Mouse (Mus musculus) CH12.LX (cell line): ENCODE measurements around the gene Islr. TPM values are rescaled to one million over a fixed set of nuclear protein-coding genes. Genes with fewer than 3 reads are reported as not detected.

Experiments used
- DNase-seq: peaks from one replicate; pipeline ENCODE4 v3.0.0-alpha.2; 2013; ENCODE audit errors: extremely low read depth
- H3K27ac ChIP-seq: 2 replicates; pipeline ENCODE4 v1.5.1; 2012; ENCODE audit warnings: low read depth, mild to moderate bottlenecking, control low read depth, moderate library complexity; ENCODE audit not compliant: insufficient read depth
- H3K27me3 ChIP-seq: replicated peaks from 2 replicates; pipeline ENCODE3; 2012; ENCODE audit warnings: inconsistent platforms
- H3K36me3 ChIP-seq, 2 experiments: replicated peaks in 1 of 2; 2 replicates each; pipeline versions ENCODE3 to v1.6.1; 2012; ENCODE audit warnings: inconsistent platforms in 1 of 2, low read length in 1 of 2, mild to moderate bottlenecking in 1 of 2, mixed read lengths in 1 of 2, moderate library complexity in 1 of 2; ENCODE audit not compliant: control insufficient read depth in 1 of 2, insufficient read depth in 1 of 2
- H3K4me1 ChIP-seq, 2 experiments: 2 replicates each; pipeline ENCODE4 v1.6.1; 2012; ENCODE audit warnings: inconsistent platforms in 1 of 2, moderate library complexity in 1 of 2; ENCODE audit not compliant: insufficient read depth in 2 of 2, control insufficient read depth in 1 of 2
- H3K4me2 ChIP-seq: 2 replicates; pipeline ENCODE4 v1.6.1; 2012; ENCODE audit warnings: low read depth, mild to moderate bottlenecking, control low read depth; ENCODE audit not compliant: poor library complexity, insufficient read depth, severe bottlenecking
- H3K4me3 ChIP-seq, 3 experiments: fragments of 150-350 bp in 1 of 3; sonication (generic) in 1 of 3; replicated peaks in 1 of 3; 2 replicates each; pipeline versions ENCODE3 to v1.5.1; 2011 to 2012; ENCODE audit warnings: low read depth in 2 of 3, low read length in 2 of 3, mild to moderate bottlenecking in 2 of 3, moderate library complexity in 2 of 3, control low read depth in 1 of 3, improper control_type of control experiment in 1 of 3, inconsistent platforms in 1 of 3, mixed read lengths in 1 of 3; ENCODE audit not compliant: poor library complexity in 1 of 3
- H3K79me2 ChIP-seq: replicated peaks from 2 replicates; pipeline ENCODE4 v1.6.1; 2012; ENCODE audit warnings: mild to moderate bottlenecking, moderate library complexity; ENCODE audit not compliant: control insufficient read depth, poor library complexity, insufficient read depth, severe bottlenecking; ENCODE audit errors: extremely low read depth
- H3K9ac ChIP-seq: 2 replicates; pipeline ENCODE4 v1.6.1; 2012; ENCODE audit warnings: low read depth, mild to moderate bottlenecking, control low read depth, moderate library complexity; ENCODE audit not compliant: insufficient read depth
- H3K9me3 ChIP-seq: replicated peaks from 2 replicates; pipeline ENCODE3; 2012; ENCODE audit warnings: low read length, inconsistent platforms, mixed read lengths
- CTCF ChIP-seq, 2 experiments: IDR thresholded peaks in 1 of 2; conservative IDR thresholded peaks in 1 of 2; 2 replicates each; pipeline ENCODE4 v1.5.1; 2011 to 2012; ENCODE audit warnings: low read depth in 2 of 2, low read length in 2 of 2, improper control_type of control experiment in 1 of 2, inconsistent platforms in 1 of 2, mild to moderate bottlenecking in 1 of 2, moderate library complexity in 1 of 2
- E2F4 ChIP-seq: IDR thresholded peaks from 2 replicates; pipeline ENCODE4 v1.6.1; 2011; ENCODE audit warnings: low read depth, low read length, improper control_type of control experiment; ENCODE audit not compliant: insufficient replicate concordance
- EP300 ChIP-seq: IDR thresholded peaks from 2 replicates; pipeline ENCODE4 v1.6.1; 2011; ENCODE audit warnings: low read length, improper control_type of control experiment
- GABPA ChIP-seq: IDR thresholded peaks from 2 replicates; pipeline ENCODE4 v1.6.1; 2012; ENCODE audit warnings: low read depth, low read length, improper control_type of control experiment, inconsistent platforms; ENCODE audit not compliant: insufficient replicate concordance
- IRF4 ChIP-seq: IDR thresholded peaks from 2 replicates; pipeline ENCODE4 v1.6.1; 2014; ENCODE audit warnings: low read depth, mild to moderate bottlenecking, inconsistent platforms, low read length, improper control_type of control experiment
- JUN ChIP-seq: IDR thresholded peaks from 2 replicates; pipeline ENCODE4 v1.6.1; 2011; ENCODE audit warnings: low read depth, mild to moderate bottlenecking, low read length, improper control_type of control experiment, moderate library complexity; ENCODE audit not compliant: insufficient read depth
- MEF2A ChIP-seq: IDR thresholded peaks from 2 replicates; pipeline ENCODE4 v1.6.1; 2014; ENCODE audit warnings: low read depth, mild to moderate bottlenecking, inconsistent platforms, low read length, improper control_type of control experiment, borderline replicate concordance
- MYC ChIP-seq: IDR thresholded peaks from 2 replicates; pipeline ENCODE4 v1.6.1; 2011; ENCODE audit warnings: low read depth, mild to moderate bottlenecking, improper control_type of control experiment, low read length
- NELFE ChIP-seq: IDR thresholded peaks from 2 replicates; pipeline ENCODE4 v1.6.1; 2011; ENCODE audit warnings: low read depth, low read length, improper control_type of control experiment
- POLR2A ChIP-seq: IDR thresholded peaks from 2 replicates; pipeline ENCODE4 v1.6.1; 2011; ENCODE audit warnings: low read depth, mild to moderate bottlenecking, improper control_type of control experiment, low read length
- POLR2AphosphoS2 ChIP-seq: IDR thresholded peaks from 2 replicates; pipeline ENCODE4 v1.6.1; 2011; ENCODE audit warnings: low read depth, low read length, improper control_type of control experiment
- SMC3 ChIP-seq: IDR thresholded peaks from 2 replicates; pipeline ENCODE4 v1.6.1; 2011; ENCODE audit warnings: low read depth, low read length, improper control_type of control experiment
- UBTF ChIP-seq: IDR thresholded peaks from 2 replicates; pipeline ENCODE4 v1.6.1; 2012; ENCODE audit warnings: low read depth, mild to moderate bottlenecking, inconsistent platforms, low read length, improper control_type of control experiment, moderate library complexity
- USF1 ChIP-seq: IDR thresholded peaks from 2 replicates; pipeline ENCODE4 v1.6.1; 2014; ENCODE audit warnings: low read depth, mild to moderate bottlenecking, inconsistent platforms, low read length, improper control_type of control experiment
- ZC3H11A ChIP-seq: IDR thresholded peaks from 2 replicates; pipeline ENCODE4 v1.6.1; 2012; ENCODE audit warnings: low read depth, mild to moderate bottlenecking, inconsistent platforms, low read length, improper control_type of control experiment
- ZKSCAN1 ChIP-seq: IDR thresholded peaks from 2 replicates; pipeline ENCODE4 v1.6.1; 2012; ENCODE audit warnings: low read depth, inconsistent platforms, low read length, improper control_type of control experiment, borderline replicate concordance
- ZMIZ1 ChIP-seq: IDR thresholded peaks from 2 replicates; pipeline ENCODE4 v1.6.1; 2012; ENCODE audit warnings: low read depth, mild to moderate bottlenecking, inconsistent platforms, low read length, improper control_type of control experiment
- dilution Hi-C: fragments of 300-500 bp; cut with MboI; formaldehyde crosslinking; loops from 2 replicates; pipeline ENCODE4 v1.14.3; 2020; ENCODE audit warnings: low sequenced_read_pairs; ENCODE audit not compliant: extremely low pct_unique_long_range_greater_than_20kb, extremely low pct_ligation_motif_present
- in situ Hi-C: fragments of 300-500 bp; cut with MboI; formaldehyde crosslinking; loops from 3 replicates; pipeline ENCODE4 v1.14.3; 2019; ENCODE audit warnings: low sequenced_read_pairs, low pct_ligation_motif_present, low pct_unique_long_range_greater_than_20kb, mixed read lengths
- polyA plus RNA-seq: library from polyadenylated mRNA; unstranded; fragments of >175 nt; gene quantifications from 2 replicates; pipeline ENCODE4 v1.2.1, GENCODE M21; 2012; ENCODE audit warnings: low read depth; ENCODE audit not compliant: insufficient read length
- total RNA-seq, 2 experiments: library from RNA; depleted of rRNA; stranded (reverse); fragments of 300-350 nt in 1 of 2; fragments of >200 nt in 1 of 2; gene quantifications; 2 replicates each; pipeline ENCODE4 v1.2.3; 2012 to 2014

Gene Islr
- total and polyA plus RNA-seq, 3 experiments, result not detected

DNA sequence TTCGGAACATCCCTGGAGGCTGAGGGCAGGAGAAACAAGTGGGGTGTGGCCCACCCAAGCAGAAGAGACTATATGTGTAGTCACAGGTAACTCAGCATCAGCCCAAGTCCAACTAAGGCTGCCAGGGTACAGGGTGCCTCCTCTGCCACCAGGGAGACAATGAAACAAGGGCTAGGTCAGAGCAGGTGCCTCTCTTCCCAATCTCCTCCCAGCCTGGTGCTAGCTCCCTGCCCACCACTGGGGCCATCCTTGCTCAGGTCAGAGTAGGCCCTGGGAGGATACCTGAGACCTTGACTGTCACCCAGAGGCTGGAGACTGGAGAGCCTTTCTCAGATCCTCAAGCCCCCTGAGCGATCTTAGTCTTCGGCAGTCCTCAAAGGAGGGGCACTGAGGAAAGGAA, 41.9 kb downstream of the Islr start:
- Histone ChIP-seq H3K4me3 (no peak overlapping the region), H3K79me2 (no peaks in the 10 kb centered on the region), H3K36me3 (no peaks in the 10 kb centered on the region), H3K27ac (no peak overlapping the region), H3K27me3 (peaks cover 6% of the 10 kb centered on the region), H3K4me1 (peaks cover 0 to 11% of the 10 kb centered on the region in 2 experiments; a peak in 2 of 4 replicates), H3K9me3 (no peaks in the 10 kb centered on the region), H3K4me2 (no peak overlapping the region), H3K9ac (no peak overlapping the region)
- dilution Hi-C loops, result no loop called here
- no peak for DNase-seq
- in situ Hi-C loops, result no loop called here
- TF ChIP-seq MEF2A (no peak), NELFE (no peak), UBTF (no peak), USF1 (no peak), ZC3H11A (no peak), GABPA (no peak), MYC (no peak), POLR2AphosphoS2 (no peak), JUN (no peak), CTCF (conservative IDR thresholded peaks at IDR 0.05 in 1 of 2, IDR thresholded peaks at IDR 0.05 in 1 of 2; ENCODE audit: low read depth in 2 of 2, low read length in 2 of 2) (no peak), EP300 (no peak), IRF4 (no peak), ZMIZ1 (no peak), SMC3 (no peak)

DNA sequence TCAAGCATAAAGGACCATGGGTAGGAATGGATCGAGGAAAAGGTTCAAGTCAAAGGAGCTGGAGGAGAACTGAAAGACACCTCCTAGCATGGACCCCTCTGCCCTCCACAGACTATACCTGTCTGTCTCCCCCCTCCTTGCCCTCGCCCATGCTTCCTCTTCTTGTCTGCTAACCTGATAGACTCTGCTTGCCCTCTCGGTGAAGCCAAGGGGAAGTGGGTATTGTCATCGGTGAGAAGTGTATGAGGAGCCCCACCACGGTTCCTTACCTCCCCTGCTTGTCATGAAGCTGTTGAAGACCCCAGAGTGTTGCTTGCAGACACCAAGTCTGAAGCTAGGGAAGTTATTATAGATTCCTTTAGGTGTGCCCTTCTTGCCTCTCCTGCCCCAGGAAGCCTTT, 43.8 kb downstream of the Islr start:
- Histone ChIP-seq H3K27me3 (peaks cover 16% of the 10 kb centered on the region), H3K27ac (no peak overlapping the region), H3K36me3 (no peaks in the 10 kb centered on the region), H3K4me3 (no peak overlapping the region), H3K9ac (no peak overlapping the region), H3K4me2 (no peak overlapping the region), H3K79me2 (no peaks in the 10 kb centered on the region), H3K4me1 (peaks cover 0 to 11% of the 10 kb centered on the region in 2 experiments; a peak in 2 of 4 replicates), H3K9me3 (no peaks in the 10 kb centered on the region)
- in situ Hi-C loops (no loop called here), dilution Hi-C loops (no loop called here)
- DNase-seq, result no peak
- TF ChIP-seq SMC3 (no peak), E2F4 (no peak), ZKSCAN1 (no peak), POLR2A (no peak)
